Mouse (Mus musculus): ENCODE measurements at regions not wholly inside any gene's neighbourhood (a gene's known extent, or its start where the extent isn't known, plus 50 kb on each side); places are given as distances from the start of the nearest gene placed in this dataset.

- Histone ChIP-seq H3K27me3 (ENCODE audit: insufficient read depth, low read length) (no peaks in the 10 kb centered on the region), H3K27ac (no peak overlapping the region), H3K9ac (ENCODE audit: low read depth, low read length) (no peak overlapping the region), H3K9me3 (replicated peaks; ENCODE audit: low read length) (no peaks in the 10 kb centered on the region), H3K4me3 (replicated peaks; ENCODE audit: low read depth, low read length) (no peak overlapping the region), H3K4me1 (replicated peaks; ENCODE audit: insufficient read depth, low read length) (no peaks in the 10 kb centered on the region), H3K4me2 (ENCODE audit: low read length) (no peak overlapping the region), H3K36me3 (ENCODE audit: insufficient read depth, low read length) (no peaks in the 10 kb centered on the region)
- ATAC-seq (replicated peaks; ENCODE audit: low FRiP score, low read depth) (no peak), DNase-seq (ENCODE audit: low spot score) (peak; percentile 40)
- no peak for TF ChIP-seq CTCF (IDR thresholded peaks at IDR 0.05; ENCODE audit: low read depth)
- 10% methylated on average over 7 of the region's 7 CpGs for WGBS
Observed at GRCm38 (mm10) chr13:44573463-44573862, 155.8 kb upstream of the Jarid2 start.

- WGBS, result 94% methylated on average over 5 of the region's 5 CpGs
- no peak overlapping the region for H3K9ac ChIP-seq (ENCODE audit: low read depth, low read length)
- H3K9me3 ChIP-seq (replicated peaks; ENCODE audit: low read length), result no peaks in the 10 kb centered on the region
- no peak overlapping the region for H3K4me3 ChIP-seq (replicated peaks; ENCODE audit: low read depth, low read length)
- no peak overlapping the region for H3K27ac ChIP-seq
- H3K4me2 ChIP-seq (ENCODE audit: low read length), result no peak overlapping the region
- no peak for TF ChIP-seq CTCF (IDR thresholded peaks at IDR 0.05; ENCODE audit: low read depth)
- no peak for ATAC-seq (replicated peaks; ENCODE audit: low FRiP score, low read depth)
- H3K27me3 ChIP-seq (ENCODE audit: insufficient read depth, low read length), result no peaks in the 10 kb centered on the region
- no peaks in the 10 kb centered on the region; the same call in 1 of the 2 replicates for H3K4me1 ChIP-seq (replicated peaks; ENCODE audit: insufficient read depth, low read length)
- H3K36me3 ChIP-seq (ENCODE audit: insufficient read depth, low read length), result no peaks in the 10 kb centered on the region
- no peak for DNase-seq (ENCODE audit: low spot score)
Observed at GRCm38 (mm10) chr13:44579215-44579614, 150.1 kb upstream of the Jarid2 start.

GRCm38 (mm10) chr13:44580156-44580736 lies 149.0 kb upstream of the Jarid2 start:
- no peak overlapping the region for H3K27ac ChIP-seq
- H3K36me3 ChIP-seq (ENCODE audit: insufficient read depth, low read length), result no peaks in the 10 kb centered on the region
- no peak overlapping the region for H3K4me3 ChIP-seq (replicated peaks; ENCODE audit: low read depth, low read length)
- no peak overlapping the region for H3K9ac ChIP-seq (ENCODE audit: low read depth, low read length)
- no peak overlapping the region for H3K4me2 ChIP-seq (ENCODE audit: low read length)
- 50% methylated on average over 15 of the region's 15 CpGs for WGBS
- H3K9me3 ChIP-seq (replicated peaks; ENCODE audit: low read length), result no peaks in the 10 kb centered on the region
- no peak for DNase-seq (ENCODE audit: low spot score)
- ATAC-seq (replicated peaks; ENCODE audit: low FRiP score, low read depth), result no peak
- H3K4me1 ChIP-seq (replicated peaks; ENCODE audit: insufficient read depth, low read length), result no peaks in the 10 kb centered on the region; the same call in 1 of the 2 replicates
- H3K27me3 ChIP-seq (ENCODE audit: insufficient read depth, low read length), result no peaks in the 10 kb centered on the region
- TF ChIP-seq CTCF (IDR thresholded peaks at IDR 0.05; ENCODE audit: low read depth), result no peak

- Histone ChIP-seq H3K4me3 (replicated peaks; ENCODE audit: low read depth, low read length) (no peak overlapping the region), H3K9me3 (replicated peaks; ENCODE audit: low read length) (no peaks in the 10 kb centered on the region), H3K27me3 (ENCODE audit: insufficient read depth, low read length) (no peaks in the 10 kb centered on the region), H3K36me3 (ENCODE audit: insufficient read depth, low read length) (no peaks in the 10 kb centered on the region), H3K4me1 (replicated peaks; ENCODE audit: insufficient read depth, low read length) (no peaks in the 10 kb centered on the region; the same call in 1 of the 2 replicates), H3K9ac (ENCODE audit: low read depth, low read length) (no peak overlapping the region), H3K27ac (no peak overlapping the region), H3K4me2 (ENCODE audit: low read length) (no peak overlapping the region)
- DNase-seq (ENCODE audit: low spot score) (no peak), ATAC-seq (replicated peaks; ENCODE audit: low FRiP score, low read depth) (no peak)
- TF ChIP-seq CTCF (IDR thresholded peaks at IDR 0.05; ENCODE audit: low read depth), result no peak
- 36% methylated on average over 9 of the region's 9 CpGs for whole genome bisulfite sequencing
Observed at GRCm38 (mm10) chr13:44580767-44581166, 148.5 kb upstream of the Jarid2 start.

GRCm38 (mm10) chr13:44581947-44582766 lies 147.1 kb upstream of the Jarid2 start:
- Histone ChIP-seq H3K4me3 (replicated peaks; ENCODE audit: low read depth, low read length) (no peak overlapping the region), H3K4me2 (ENCODE audit: low read length) (no peak overlapping the region), H3K27ac (no peak overlapping the region), H3K36me3 (ENCODE audit: insufficient read depth, low read length) (no peaks in the 10 kb centered on the region), H3K9ac (ENCODE audit: low read depth, low read length) (no peak overlapping the region), H3K4me1 (replicated peaks; ENCODE audit: insufficient read depth, low read length) (no peaks in the 10 kb centered on the region; the same call in 1 of the 2 replicates), H3K9me3 (replicated peaks; ENCODE audit: low read length) (no peaks in the 10 kb centered on the region), H3K27me3 (ENCODE audit: insufficient read depth, low read length) (no peaks in the 10 kb centered on the region)
- no peak for TF ChIP-seq CTCF (IDR thresholded peaks at IDR 0.05; ENCODE audit: low read depth)
- no peak for DNase-seq (ENCODE audit: low spot score)
- WGBS, result 61% methylated on average over 23 of the region's 23 CpGs
- no peak for ATAC-seq (replicated peaks; ENCODE audit: low FRiP score, low read depth)

GRCm38 (mm10) chr13:44582767-44583085 lies 146.5 kb upstream of the Jarid2 start:
- TF ChIP-seq CTCF (IDR thresholded peaks at IDR 0.05; ENCODE audit: low read depth), result no peak
- H3K4me1 ChIP-seq (replicated peaks; ENCODE audit: insufficient read depth, low read length), result no peaks in the 10 kb centered on the region; the same call in 1 of the 2 replicates
- H3K27me3 ChIP-seq (ENCODE audit: insufficient read depth, low read length), result no peaks in the 10 kb centered on the region
- H3K9me3 ChIP-seq (replicated peaks; ENCODE audit: low read length), result no peaks in the 10 kb centered on the region
- no peak for ATAC-seq (replicated peaks; ENCODE audit: low FRiP score, low read depth)
- 46% methylated on average over 2 of the region's 2 CpGs for WGBS
- no peak overlapping the region for H3K4me2 ChIP-seq (ENCODE audit: low read length)
- no peak for DNase-seq (ENCODE audit: low spot score)
- H3K27ac ChIP-seq, result no peak overlapping the region
- no peak overlapping the region for H3K4me3 ChIP-seq (replicated peaks; ENCODE audit: low read depth, low read length)
- H3K36me3 ChIP-seq (ENCODE audit: insufficient read depth, low read length), result no peaks in the 10 kb centered on the region
- no peak overlapping the region for H3K9ac ChIP-seq (ENCODE audit: low read depth, low read length)

All from kidney, postnatal 0 days (tissue).